Comparison of ENCODE assay signal across 19 mouse cellular contexts in the genomic region with DNA sequence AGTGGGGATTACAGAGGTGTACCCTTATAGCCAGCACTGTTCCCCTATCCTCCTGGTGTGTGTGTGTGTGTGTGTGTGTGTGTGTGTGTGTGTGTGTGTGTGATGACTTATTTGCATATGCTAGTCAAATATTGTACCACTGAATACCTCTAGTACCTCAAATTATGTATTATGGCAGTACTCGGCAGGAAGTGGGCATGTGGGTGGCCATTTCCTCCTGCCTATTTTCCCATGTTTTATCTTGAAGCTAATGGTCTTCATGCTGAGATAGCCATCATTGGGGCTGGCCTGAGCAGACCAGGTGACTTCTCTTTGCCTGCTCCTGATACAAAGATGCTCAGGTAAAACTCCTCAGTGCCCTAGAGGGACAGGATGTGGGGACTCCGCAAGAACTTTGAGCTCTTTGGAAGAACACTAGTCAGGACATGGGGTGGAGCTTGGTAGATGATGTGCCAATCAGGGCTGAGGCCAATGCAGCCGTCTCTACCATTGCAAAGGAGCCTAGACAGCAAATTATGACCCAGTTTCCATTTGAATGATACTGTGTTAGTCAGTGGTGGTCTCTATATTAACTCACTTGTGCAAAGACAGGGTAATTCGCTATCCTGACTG. TPM values are rescaled to one million over a fixed set of nuclear protein-coding genes. Genes with fewer than 3 reads are reported as not detected.
"Had no signal": no experiment of that assay in that cellular context is flagged by ENCODE, and none has a peak within 500 bp of the region (broad histone marks: within the 10 kb centered on the region; RNA-seq: fewer than 3 reads in every experiment).

No protein-coding gene starts in this region.

- H3K27ac ChIP-seq: limb, embryonic 13.5 days; liver, embryonic 14.5 days; neural tube, embryonic 12.5 days had no signal

- H3K36me3 ChIP-seq: kidney, embryonic 15.5 days; limb, embryonic 13.5 days; neural tube, embryonic 12.5 days had no signal

- H3K4me3 ChIP-seq: kidney, embryonic 15.5 days; limb, embryonic 13.5 days; neural tube, embryonic 12.5 days had no signal

- H3K9ac ChIP-seq: kidney, embryonic 15.5 days; limb, embryonic 13.5 days; liver, embryonic 14.5 days; neural tube, embryonic 12.5 days had no signal

- H3K4me2 ChIP-seq: kidney, embryonic 15.5 days; limb, embryonic 13.5 days; neural tube, embryonic 12.5 days had no signal

- H3K9me3 ChIP-seq: kidney, embryonic 15.5 days; limb, embryonic 13.5 days; neural tube, embryonic 12.5 days had no signal

- DNase-seq: kidney, postnatal 14 days; left cerebral cortex, postnatal 4 days; lung, adult 18-20 months; midbrain, embryonic 14.5 days; spleen, adult 18-20 months; thymus, adult 2 months; thymus, postnatal 25 days had no signal

- H3K27me3 ChIP-seq: kidney, embryonic 15.5 days; limb, embryonic 13.5 days; neural tube, embryonic 12.5 days had no signal

RNA-seq across cellular contexts. Expression of gene Tmigd1, which starts 10.1 kb away (rescaled TPM):
- total RNA-seq: layer of hippocampus, adult 8-10 months; layer of hippocampus, postnatal 14 days; left cerebral cortex, adult 18-20 months; left cerebral cortex, postnatal 10 days; left cerebral cortex, postnatal 4 days; liver, adult 2 months; megakaryocyte progenitor cell, adult 5-6 weeks; neutrophil, adult 5-6 weeks had no signal
- polyA plus RNA-seq: limb, embryonic 13.5 days; liver, adult 2 months; liver, embryonic 14.5 days; neural tube, embryonic 12.5 days; stomach, embryonic 14.5 days had no signal
